Mouse (Mus musculus) intestine, postnatal 0 days (tissue): ENCODE data around the gene Kcnk4. TPM values are rescaled to one million over a fixed set of nuclear protein-coding genes. Genes with fewer than 3 reads are reported as not detected.
A peak's percentile ranks its signal among the peaks of the same experiment; 100 is the strongest.

Experiments
- ATAC-seq: fragments of 200-750 bp; cut with Nextera tagmentation; 2 replicates; pipeline ENCODE4 v1.8.0; 2017; ENCODE audit warnings: mild to moderate bottlenecking, moderate TSS enrichment, moderate library complexity
- H3K27ac ChIP-seq: fragments of 300-500 bp; sonication (generic); 2 replicates; pipeline ENCODE4 v1.5.1; 2014; ENCODE audit warnings: mild to moderate bottlenecking, low read depth, low read length, moderate library complexity
- H3K27me3 ChIP-seq: fragments of 300-500 bp; sonication (generic); replicated peaks from 2 replicates; pipeline ENCODE4 v1.6.1; 2014; ENCODE audit warnings: low read length, mixed read lengths; ENCODE audit not compliant: control insufficient read depth, insufficient read depth
- H3K36me3 ChIP-seq: fragments of 300-500 bp; sonication (generic); 2 replicates; pipeline ENCODE4 v1.6.1; 2014; ENCODE audit warnings: mild to moderate bottlenecking, moderate library complexity; ENCODE audit not compliant: control insufficient read depth, insufficient read depth
- H3K4me1 ChIP-seq: fragments of 300-500 bp; sonication (generic); replicated peaks from 2 replicates; pipeline ENCODE4 v1.6.1; 2014; ENCODE audit warnings: antibody characterized with exemption, low read length, mixed read lengths; ENCODE audit not compliant: control insufficient read depth, insufficient read depth
- H3K4me2 ChIP-seq: fragments of 300-500 bp; sonication (generic); replicated peaks from 2 replicates; pipeline ENCODE4 v1.6.1; 2014; ENCODE audit warnings: low read depth, mild to moderate bottlenecking, moderate library complexity
- H3K4me3 ChIP-seq: fragments of 300-500 bp; sonication (generic); 2 replicates; pipeline ENCODE4 v1.5.1; 2014; ENCODE audit warnings: low read depth, low read length
- H3K9ac ChIP-seq: fragments of 300-500 bp; sonication (generic); 2 replicates; pipeline ENCODE4 v1.6.1; 2014; ENCODE audit warnings: mild to moderate bottlenecking, low read depth, low read length
- H3K9me3 ChIP-seq: fragments of 300-500 bp; sonication (generic); 2 replicates; pipeline ENCODE4 v1.6.1; 2016; ENCODE audit warnings: mixed run types; ENCODE audit not compliant: control insufficient read depth
- CTCF ChIP-seq: sonication (generic); IDR thresholded peaks from 2 replicates; pipeline ENCODE4 v1.5.1; 2016; ENCODE audit warnings: low read depth, mild to moderate bottlenecking, control low read depth, antibody characterized with exemption, moderate library complexity
- WGBS: fragments of 180-500 bp; shearing (Covaris S2); extraction: QIAGEN DNeasy Blood & Tissue Kit; methylation state at CpG from one replicate; pipeline ENCODE4 v1.1.7; 2014; 5-methylcytosine and 5-hydroxymethylcytosine counted together
- polyA plus RNA-seq: library from polyadenylated mRNA; unstranded; fragments of >200 nt; fragmentation: Nextera tagmentation; extraction: Ambion mirVana; gene quantifications from 2 replicates; pipeline ENCODE4 v1.2.1, GENCODE M21; 2015

Gene Kcnk4
- polyA plus RNA-seq, 1 experiment from 2014 or later: 0.38 TPM

- Histone ChIP-seq H3K4me3 (peak overlapping the region; percentile 88), H3K27me3 (peaks cover 4% of the 10 kb centered on the region), H3K9ac (peak overlapping the region; percentile 95), H3K27ac (peak overlapping the region; percentile 99), H3K36me3 (peaks cover 9% of the 10 kb centered on the region), H3K4me1 (peaks cover 7% of the 10 kb centered on the region; the same call in 1 of the 2 replicates), H3K4me2 (peak overlapping the region; percentile 87), H3K9me3 (no peaks in the 10 kb centered on the region)
- WGBS: 18% methylated on average over 8 of the region's 8 CpGs
- ATAC-seq: peak; percentile 66
- TF ChIP-seq CTCF: no peak
Observed at GRCm38 (mm10) chr19:6919876-6920740, 14.2 kb downstream of the Kcnk4 start.

DNA sequence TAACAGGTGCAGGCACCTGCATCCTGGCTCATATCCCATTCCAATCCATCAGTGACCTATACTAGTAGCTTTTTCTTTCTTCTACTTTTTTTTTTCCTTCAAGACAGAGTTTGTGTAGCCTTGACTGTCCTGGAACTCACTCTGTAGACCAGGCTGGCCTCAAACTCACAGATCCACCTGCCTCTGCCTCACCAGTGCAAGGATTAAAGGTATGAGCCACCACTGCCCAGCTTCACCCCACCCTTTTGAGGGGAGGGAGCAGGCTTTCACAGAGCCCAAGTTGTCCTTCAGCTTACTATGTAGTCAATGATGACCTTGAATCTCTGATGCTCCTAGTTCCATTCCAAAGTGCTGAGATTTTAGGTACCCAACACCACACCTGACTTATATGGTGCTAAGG, 14.9 kb downstream of the Kcnk4 start:
- Histone ChIP-seq H3K4me3 (peak overlapping the region; percentile 88; the same call in 1 of the 2 replicates), H3K27me3 (no peaks in the 10 kb centered on the region), H3K9ac (no peak overlapping the region), H3K9me3 (no peaks in the 10 kb centered on the region), H3K4me2 (peak overlapping the region; percentile 87), H3K4me1 (peaks cover under 1% of the 10 kb centered on the region; the same call in 1 of the 2 replicates), H3K36me3 (peaks cover 12% of the 10 kb centered on the region), H3K27ac (peak overlapping the region; percentile 99)
- TF ChIP-seq CTCF: no peak
- ATAC-seq: no peak

- H3K4me2 ChIP-seq: peak overlapping the region; percentile 87
- H3K9ac ChIP-seq: no peak overlapping the region
- H3K4me1 ChIP-seq: no peaks in the 10 kb centered on the region; the same call in 1 of the 2 replicates
- no peaks in the 10 kb centered on the region for H3K27me3 ChIP-seq
- no peak for ATAC-seq
- peaks cover 22% of the 10 kb centered on the region for H3K36me3 ChIP-seq
- 50% methylated on average over 4 of the region's 4 CpGs for WGBS
- no peaks in the 10 kb centered on the region for H3K9me3 ChIP-seq
- H3K4me3 ChIP-seq: no peak overlapping the region
- H3K27ac ChIP-seq: peak overlapping the region; percentile 99
- no peak for TF ChIP-seq CTCF
Observed at GRCm38 (mm10) chr19:6918321-6918720, 16.0 kb downstream of the Kcnk4 start.

DNA sequence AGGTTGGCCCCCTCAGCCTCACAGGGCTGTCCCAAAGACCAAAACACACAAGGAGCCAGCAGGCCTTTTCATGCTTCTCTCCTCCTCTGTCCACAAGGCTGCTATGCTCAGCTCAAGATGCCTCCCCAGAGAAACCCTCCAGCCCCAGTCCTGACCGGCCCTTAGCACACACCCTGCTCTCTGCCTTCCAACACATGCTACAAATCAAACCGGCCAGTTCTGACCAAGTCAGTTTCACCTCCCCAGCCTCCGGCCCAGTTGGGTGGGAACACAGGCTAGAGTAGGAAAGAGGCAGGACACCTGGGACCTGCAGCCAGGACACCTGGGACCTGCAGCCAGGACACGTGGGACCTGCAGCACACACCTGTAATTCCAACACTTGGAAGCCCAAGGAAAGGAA, 17.8 kb downstream of the Kcnk4 start:
- Histone ChIP-seq H3K27me3 (no peaks in the 10 kb centered on the region), H3K9ac (no peak overlapping the region), H3K4me3 (no peak overlapping the region), H3K9me3 (no peaks in the 10 kb centered on the region), H3K36me3 (peaks cover 41% of the 10 kb centered on the region), H3K27ac (no peak overlapping the region), H3K4me2 (no peak overlapping the region), H3K4me1 (no peaks in the 10 kb centered on the region; the same call in 1 of the 2 replicates)
- WGBS: 60% methylated on average over 4 of the region's 4 CpGs
- no peak for ATAC-seq
- TF ChIP-seq CTCF: no peak

DNA sequence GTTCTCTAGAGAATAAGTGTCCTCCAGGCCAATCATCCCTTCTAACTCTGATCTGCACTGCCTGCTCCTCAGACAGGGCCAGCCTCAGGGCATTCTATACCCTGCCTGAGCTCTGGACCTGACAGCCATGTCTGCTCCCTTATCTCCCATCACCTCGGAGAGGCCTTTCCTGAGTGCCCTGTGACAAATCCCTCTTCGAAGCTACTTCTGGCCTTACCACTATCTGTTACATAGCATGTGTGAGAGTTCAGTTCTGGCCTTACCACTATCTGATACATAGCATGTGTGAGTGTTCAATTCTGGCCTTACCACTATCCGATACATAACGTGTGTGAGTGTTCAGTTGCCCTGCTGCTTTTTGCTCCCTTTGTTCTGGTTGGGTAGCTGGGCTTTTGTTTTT, 19.0 kb downstream of the Kcnk4 start:
- Histone ChIP-seq H3K4me2 (no peak overlapping the region), H3K4me1 (no peaks in the 10 kb centered on the region; the same call in 1 of the 2 replicates), H3K9me3 (no peaks in the 10 kb centered on the region), H3K36me3 (peaks cover 47% of the 10 kb centered on the region), H3K27ac (no peak overlapping the region), H3K9ac (no peak overlapping the region), H3K27me3 (no peaks in the 10 kb centered on the region), H3K4me3 (no peak overlapping the region)
- WGBS: 71% methylated on average over 4 of the region's 4 CpGs
- TF ChIP-seq CTCF: no peak
- ATAC-seq: no peak

DNA sequence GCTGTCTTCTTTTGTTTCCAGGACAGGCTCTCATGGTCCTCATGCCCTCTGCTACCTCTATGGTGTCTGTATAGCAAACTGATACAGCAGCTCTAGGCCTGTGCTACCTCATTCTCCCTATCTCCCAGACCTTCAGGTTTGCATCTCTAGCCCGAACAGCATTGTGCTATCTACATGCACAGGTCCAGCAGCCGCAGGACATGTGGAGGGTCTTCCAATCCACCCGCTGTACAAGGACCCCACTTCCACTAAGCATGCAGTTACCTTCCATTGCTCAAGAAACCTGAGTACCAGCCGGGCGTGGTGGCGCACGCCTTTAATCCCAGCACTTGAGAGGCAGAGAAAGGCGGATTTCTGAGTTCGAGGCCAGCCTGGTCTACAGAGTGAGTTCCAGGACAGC, 19.8 kb downstream of the Kcnk4 start:
- Histone ChIP-seq H3K4me1 (no peaks in the 10 kb centered on the region; the same call in 1 of the 2 replicates), H3K4me2 (no peak overlapping the region), H3K36me3 (peaks cover 47% of the 10 kb centered on the region), H3K9me3 (no peaks in the 10 kb centered on the region), H3K9ac (no peak overlapping the region), H3K4me3 (no peak overlapping the region), H3K27ac (no peak overlapping the region), H3K27me3 (no peaks in the 10 kb centered on the region)
- whole genome bisulfite sequencing: 94% methylated on average over 9 of the region's 9 CpGs
- ATAC-seq: no peak
- no peak for TF ChIP-seq CTCF
